40 mouse cellular contexts compared by ENCODE assay signal in genomic region chr15:85446652-85447051, GRCm38 (mm10). TPM values are rescaled to one million over a fixed set of nuclear protein-coding genes. Genes with fewer than 3 reads are reported as not detected.
"Had no signal": no experiment of that assay in that cellular context is flagged by ENCODE, and none has a peak within 500 bp of the region (broad histone marks: within the 10 kb centered on the region; RNA-seq: fewer than 3 reads in every experiment).

No protein-coding gene starts in this region.

- DNase-seq: cerebellum, adult 2 months; cerebellum, adult 8-10 months; cerebellum, adult 9-10 months; cerebellum, adult 9-11 months; cerebellum, postnatal 10 days; cerebellum, postnatal 14 days; cerebellum, postnatal 25 days; cerebellum, postnatal 36 days; embryo, embryonic 11 days; forebrain, postnatal 0 days; gastrocnemius, adult 2 months; gastrocnemius, postnatal 10 days; gastrocnemius, postnatal 14 days; gastrocnemius, postnatal 25 days; gastrocnemius, postnatal 36 days; heart, adult 18-20 months; heart, adult 2 months had no signal

- H3K4me1 ChIP-seq: embryonic facial prominence, embryonic 10.5 days; embryonic facial prominence, embryonic 12.5 days; embryonic facial prominence, embryonic 13.5 days; embryonic facial prominence, embryonic 15.5 days; forebrain, embryonic 13.5 days; forebrain, embryonic 15.5 days had no signal

- H3K9ac ChIP-seq: embryonic facial prominence, embryonic 12.5 days; embryonic facial prominence, embryonic 13.5 days; embryonic facial prominence, embryonic 15.5 days; forebrain, embryonic 12.5 days; forebrain, embryonic 13.5 days; forebrain, embryonic 15.5 days; forebrain, postnatal 0 days had no signal

- H3K27ac ChIP-seq: embryonic facial prominence, embryonic 10.5 days; embryonic facial prominence, embryonic 12.5 days; embryonic facial prominence, embryonic 13.5 days; embryonic facial prominence, embryonic 15.5 days; forebrain, embryonic 10.5 days; forebrain, embryonic 12.5 days; forebrain, embryonic 13.5 days; forebrain, embryonic 15.5 days; gastrocnemius, adult 2 months; heart, adult 2 months had no signal

- H3K36me3 ChIP-seq: forebrain, embryonic 12.5 days had no signal

- H3K4me3 ChIP-seq: embryonic facial prominence, embryonic 10.5 days; embryonic facial prominence, embryonic 12.5 days; embryonic facial prominence, embryonic 13.5 days; embryonic facial prominence, embryonic 15.5 days; erythroblast, embryonic 14.5 days; forebrain, embryonic 10.5 days; forebrain, embryonic 12.5 days; forebrain, embryonic 13.5 days; forebrain, embryonic 15.5 days; gastrocnemius, adult 2 months; heart, adult 2 months had no signal

- H3K27me3 ChIP-seq: embryonic facial prominence, embryonic 12.5 days; embryonic facial prominence, embryonic 13.5 days; embryonic facial prominence, embryonic 15.5 days; forebrain, embryonic 12.5 days; forebrain, embryonic 13.5 days; forebrain, embryonic 15.5 days had no signal

RNA-seq across cellular contexts. Expression of gene 7530416G11Rik, which starts 56.4 kb away (rescaled TPM):
- total RNA-seq: common myeloid progenitor, adult 5-6 weeks; forebrain, postnatal 0 days; gastrocnemius, adult 18-20 months; gastrocnemius, adult 2 months; gastrocnemius, adult 8-10 months; gastrocnemius, postnatal 10 days; gastrocnemius, postnatal 14 days; gastrocnemius, postnatal 25 days; gastrocnemius, postnatal 36 days; gastrocnemius, postnatal 4 days; granulocyte monocyte progenitor cell, adult 5-6 weeks; heart, adult 18-20 months; heart, adult 2 months; heart, adult 8-10 months had no signal
- polyA plus RNA-seq: cerebellum, adult 2 months; cortical plate, adult 2 months; embryonic facial prominence, embryonic 10.5 days; embryonic facial prominence, embryonic 11.5 days; embryonic facial prominence, embryonic 12.5 days; embryonic facial prominence, embryonic 13.5 days; embryonic facial prominence, embryonic 14.5 days; embryonic facial prominence, embryonic 15.5 days; erythroblast, embryonic 14.5 days; forebrain, embryonic 10.5 days; forebrain, embryonic 11.5 days; forebrain, embryonic 12.5 days; forebrain, embryonic 13.5 days; forebrain, embryonic 14.5 days; forebrain, embryonic 16.5 days; forebrain, postnatal 0 days; frontal cortex, adult 2 months; gonadal fat pad, adult 2 months; heart, adult 2 months had no signal
